Mouse (Mus musculus) midbrain, embryonic 11.5 days (tissue): Measurements from ENCODE around the gene Sh3pxd2b. TPM values are rescaled to one million over a fixed set of nuclear protein-coding genes. Genes with fewer than 3 reads are reported as not detected.
A peak's percentile ranks its signal among the peaks of the same experiment; 100 is the strongest.

ENCODE experiments used
- ATAC-seq: fragments of 200-750 bp; cut with Nextera tagmentation; 2 replicates; pipeline ENCODE4 v1.8.0; 2017; ENCODE audit warnings: moderate TSS enrichment, moderate library complexity; ENCODE audit not compliant: low FRiP score
- DNase-seq: peaks from one replicate; pipeline ENCODE4 v3.0.0; 2015; ENCODE audit warnings: low spot score; ENCODE audit errors: missing footprints
- H3K27ac ChIP-seq: fragments of 300-500 bp; sonication (generic); 2 replicates; pipeline ENCODE4 v1.5.1; 2014; ENCODE audit warnings: low read depth, low read length
- H3K27me3 ChIP-seq: fragments of 300-500 bp; sonication (generic); 2 replicates; pipeline ENCODE4 v1.6.1; 2014; ENCODE audit warnings: mild to moderate bottlenecking, low read length, moderate library complexity, mixed read lengths; ENCODE audit not compliant: control insufficient read depth, insufficient read depth
- H3K36me3 ChIP-seq: fragments of 300-500 bp; sonication (generic); 2 replicates; pipeline ENCODE4 v1.6.1; 2014; ENCODE audit warnings: mild to moderate bottlenecking, low read length, moderate library complexity, mixed read lengths; ENCODE audit not compliant: control insufficient read depth, insufficient read depth
- H3K4me1 ChIP-seq: fragments of 300-500 bp; sonication (generic); 2 replicates; pipeline ENCODE4 v1.6.1; 2014; ENCODE audit warnings: low read length; ENCODE audit not compliant: control insufficient read depth, insufficient read depth
- H3K4me2 ChIP-seq: fragments of 300-500 bp; sonication (generic); 2 replicates; pipeline ENCODE4 v1.6.1; 2014; ENCODE audit warnings: mild to moderate bottlenecking, moderate library complexity
- H3K4me3 ChIP-seq: fragments of 300-500 bp; sonication (generic); 2 replicates; pipeline ENCODE4 v1.5.1; 2014; ENCODE audit warnings: low read depth, low read length
- H3K9ac ChIP-seq: fragments of 300-500 bp; sonication (generic); 2 replicates; pipeline ENCODE4 v1.6.1; 2014; ENCODE audit warnings: low read length
- H3K9me3 ChIP-seq: fragments of 300-500 bp; sonication (generic); 2 replicates; pipeline ENCODE4 v1.6.1; 2016; ENCODE audit warnings: low read length; ENCODE audit not compliant: control insufficient read depth
- WGBS: fragments of 180-500 bp; shearing (Covaris S2); extraction: QIAGEN DNeasy Blood & Tissue Kit; methylation state at CpG from one replicate; pipeline ENCODE4 v1.1.7; 2014; 5-methylcytosine and 5-hydroxymethylcytosine counted together
- polyA plus RNA-seq: library from polyadenylated mRNA; unstranded; fragments of >200 nt; fragmentation: Nextera tagmentation; extraction: Ambion mirVana; gene quantifications from 2 replicates; pipeline ENCODE4 v1.2.1, GENCODE M21; 2014

Sh3pxd2b gene
- polyA plus RNA-seq, 1 experiment from 2014 or later, result 23.2 TPM

DNA sequence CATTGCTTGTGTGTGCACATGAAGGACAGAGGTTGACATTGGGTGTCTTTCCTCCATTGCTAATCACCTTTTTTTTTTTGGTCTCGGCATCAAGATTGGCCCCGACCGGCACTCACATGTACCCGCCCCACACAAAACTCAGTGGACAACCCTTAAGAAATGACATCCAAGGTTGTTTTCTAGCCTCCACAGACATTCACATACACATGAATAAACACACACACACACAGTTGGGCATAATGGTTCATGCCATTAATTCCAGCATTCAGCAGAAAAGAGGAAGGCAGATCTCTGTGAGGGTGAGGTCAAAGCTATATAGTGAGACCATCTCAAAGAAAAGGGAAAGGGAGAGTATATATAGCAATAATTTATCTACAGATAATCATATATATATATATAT, 105.1 kb downstream of the Sh3pxd2b start:
- peak; percentile 54 for DNase-seq
- no peak overlapping the region for H3K4me3 ChIP-seq
- WGBS, result 86% methylated on average over 4 of the region's 4 CpGs
- no peaks in the 10 kb centered on the region for H3K9me3 ChIP-seq
- H3K9ac ChIP-seq, result no peak overlapping the region
- no peaks in the 10 kb centered on the region for H3K27me3 ChIP-seq
- H3K4me2 ChIP-seq, result no peak overlapping the region
- peaks cover 8% of the 10 kb centered on the region for H3K4me1 ChIP-seq
- no peaks in the 10 kb centered on the region for H3K36me3 ChIP-seq
- no peak for ATAC-seq
- H3K27ac ChIP-seq, result no peak overlapping the region

DNA sequence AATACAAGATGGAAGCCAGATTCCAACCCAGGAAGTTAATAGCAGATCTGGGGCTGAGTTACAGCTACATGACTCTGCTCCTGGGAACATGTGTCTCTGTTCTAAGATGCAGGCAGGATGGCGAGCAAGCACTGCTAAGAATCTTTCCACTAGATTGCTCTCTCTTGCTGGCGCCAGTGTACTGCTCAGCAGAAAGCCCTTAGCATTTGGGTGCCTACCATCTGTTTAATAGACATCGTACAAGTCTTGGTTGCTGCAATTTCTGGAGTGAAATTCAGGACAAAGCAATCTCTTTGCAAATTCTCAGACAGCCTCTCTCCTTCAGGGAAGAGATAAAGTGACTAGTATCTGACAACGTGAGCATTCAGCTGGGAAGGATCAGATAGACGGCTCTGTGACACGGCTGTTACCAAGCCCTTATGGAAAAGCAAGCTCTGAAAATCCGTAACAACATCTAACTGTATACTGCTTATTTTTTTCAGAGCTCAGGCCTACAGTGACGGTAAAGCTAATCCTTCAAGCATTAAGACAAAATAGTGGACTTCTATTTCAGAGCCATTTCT, 105.8 kb downstream of the Sh3pxd2b start:
- Histone ChIP-seq H3K9ac (peak overlapping the region; percentile 34), H3K27ac (peak overlapping the region; percentile 14; the same call in 1 of the 2 replicates), H3K4me2 (no peak overlapping the region), H3K27me3 (no peaks in the 10 kb centered on the region), H3K9me3 (no peaks in the 10 kb centered on the region), H3K4me3 (no peak overlapping the region), H3K4me1 (peaks cover 8% of the 10 kb centered on the region), H3K36me3 (no peaks in the 10 kb centered on the region)
- DNase-seq (peak; percentile 86), ATAC-seq (no peak)
- WGBS, result 41% methylated on average over 8 of the region's 8 CpGs

DNA sequence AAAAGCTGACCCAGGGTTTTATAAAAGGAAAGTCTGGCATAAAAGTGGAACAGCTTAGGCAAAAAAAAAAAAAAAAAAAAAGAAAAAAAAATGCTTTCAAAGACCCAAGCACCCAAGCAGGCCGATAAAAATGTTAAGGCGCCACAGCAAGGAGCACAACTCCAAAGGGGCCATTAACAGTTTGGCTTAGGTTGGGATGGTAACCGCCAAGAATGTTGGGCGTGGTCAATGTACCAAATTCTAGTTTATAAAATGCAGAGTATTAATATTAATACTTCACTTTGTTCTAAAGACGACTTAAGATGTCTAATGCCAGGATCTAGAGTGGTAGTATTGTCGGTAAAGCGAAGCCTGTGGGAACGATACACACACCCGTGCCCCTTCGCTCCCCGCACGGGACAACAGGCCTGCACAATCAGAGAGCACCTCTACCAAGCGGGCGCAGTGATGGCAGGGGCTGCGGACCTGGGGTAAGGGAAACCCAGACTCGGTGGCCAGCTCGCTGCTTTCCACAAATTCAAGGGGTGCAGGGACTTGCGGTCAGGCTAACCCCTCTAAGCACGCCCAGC, 106.7 kb downstream of the Sh3pxd2b start:
- DNase-seq (no peak), ATAC-seq (peak; percentile 0; the same call in 1 of the 2 replicates)
- no peaks in the 10 kb centered on the region for H3K36me3 ChIP-seq
- no peaks in the 10 kb centered on the region for H3K9me3 ChIP-seq
- H3K27ac ChIP-seq, result peak overlapping the region; percentile 91
- peak overlapping the region; percentile 93 for H3K4me3 ChIP-seq
- peak overlapping the region; percentile 97 for H3K9ac ChIP-seq
- H3K27me3 ChIP-seq, result no peaks in the 10 kb centered on the region
- 1% methylated on average over 19 of the region's 19 CpGs for WGBS
- H3K4me1 ChIP-seq, result peaks cover 8% of the 10 kb centered on the region
- H3K4me2 ChIP-seq, result peak overlapping the region; percentile 91

DNA sequence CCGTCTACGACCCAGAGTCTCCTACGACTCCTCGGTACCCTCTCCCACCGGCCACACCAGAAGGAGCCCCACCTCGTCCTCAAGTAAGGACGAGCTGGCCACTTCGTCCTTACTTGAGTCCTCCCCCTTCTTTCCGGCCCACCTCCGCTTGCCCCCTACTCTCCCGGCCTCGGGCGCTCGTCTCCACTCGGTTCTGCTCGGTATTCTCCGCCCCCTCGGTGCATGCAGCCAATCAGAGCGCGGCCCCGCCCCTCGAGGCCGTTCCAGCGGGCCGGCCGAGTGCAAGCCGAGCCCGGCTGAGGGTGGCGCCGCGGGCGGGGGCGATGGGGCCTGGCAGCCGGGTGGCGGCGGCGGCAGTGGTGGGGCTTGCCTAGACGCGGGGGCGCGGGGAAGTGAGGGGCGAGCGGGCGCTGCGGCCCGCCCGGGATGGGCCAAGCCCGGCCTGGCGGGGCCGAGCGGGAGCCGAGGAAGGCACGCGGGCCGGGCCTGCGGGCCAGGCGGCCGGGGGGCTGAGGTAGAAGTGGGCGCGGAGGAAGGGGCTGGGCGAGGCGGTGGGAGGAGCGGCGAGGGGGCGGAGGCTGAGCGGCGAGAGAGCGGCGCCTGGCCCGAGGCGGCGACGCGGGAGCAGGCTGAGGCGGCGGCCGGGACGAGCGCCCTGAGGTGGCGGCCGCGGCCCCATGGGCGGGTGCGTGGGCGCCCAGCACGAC, 107.3 kb downstream of the Sh3pxd2b start, which contains the start of gene Ubtd2:
Ubtd2 (plus strand) TSS at position 571 of the 707 bp plus-strand sequence.
- DNase-seq, result peak; percentile 99
- Histone ChIP-seq H3K4me2 (peak within 1 kb of the TSS; percentile 91), H3K36me3 (no peaks in the 10 kb centered on the region), H3K9me3 (no peaks in the 10 kb centered on the region), H3K4me1 (peaks cover 8% of the 10 kb centered on the region), H3K27me3 (no peaks in the 10 kb centered on the region), H3K9ac (peak within 1 kb of the TSS; percentile 97), H3K4me3 (peak within 1 kb of the TSS; percentile 93), H3K27ac (peak within 1 kb of the TSS; percentile 91)
- peak; percentile 99 for ATAC-seq
- under 1% methylated on average over 76 of the region's 86 CpGs for WGBS

DNA sequence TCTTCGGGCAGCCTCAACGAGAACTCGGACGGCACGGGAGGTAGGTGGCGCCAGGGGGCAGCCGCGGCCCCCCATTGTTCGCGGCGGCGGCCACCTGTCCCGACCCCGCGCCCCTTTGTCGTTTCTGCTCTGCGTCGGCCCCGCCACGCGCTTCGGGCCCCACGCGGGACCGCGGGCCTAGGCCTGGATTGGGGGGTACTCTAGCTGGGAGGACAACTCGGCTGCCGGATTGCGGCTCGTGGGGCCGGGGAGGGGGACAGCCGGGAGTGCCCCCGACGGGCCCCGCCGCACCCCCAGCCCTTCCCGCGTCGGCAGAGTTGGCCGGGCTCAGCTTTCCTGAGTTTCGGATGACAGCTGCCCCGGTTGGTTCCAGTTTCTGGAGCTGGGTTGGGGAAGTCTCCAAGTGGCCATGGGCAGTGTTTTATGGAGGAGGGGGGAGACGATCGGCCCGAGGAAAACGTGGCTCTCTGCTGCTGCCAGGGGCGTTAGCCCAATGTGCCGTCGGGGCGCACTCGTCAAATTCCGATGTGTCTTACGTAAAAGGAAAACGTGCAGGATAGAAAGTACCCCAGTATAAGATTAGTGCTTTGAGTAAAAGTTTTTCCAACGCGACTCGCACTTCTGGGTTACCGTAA, 108.0 kb downstream of the Sh3pxd2b start:
- Histone ChIP-seq H3K4me2 (peak overlapping the region; percentile 91), H3K9ac (peak overlapping the region; percentile 97), H3K4me1 (peaks cover 8% of the 10 kb centered on the region), H3K4me3 (peak overlapping the region; percentile 93), H3K27ac (peak overlapping the region; percentile 91), H3K27me3 (no peaks in the 10 kb centered on the region), H3K9me3 (no peaks in the 10 kb centered on the region), H3K36me3 (no peaks in the 10 kb centered on the region)
- WGBS, result under 1% methylated on average over 53 of the region's 58 CpGs
- DNase-seq, result peak; percentile 96
- ATAC-seq, result peak; percentile 47

DNA sequence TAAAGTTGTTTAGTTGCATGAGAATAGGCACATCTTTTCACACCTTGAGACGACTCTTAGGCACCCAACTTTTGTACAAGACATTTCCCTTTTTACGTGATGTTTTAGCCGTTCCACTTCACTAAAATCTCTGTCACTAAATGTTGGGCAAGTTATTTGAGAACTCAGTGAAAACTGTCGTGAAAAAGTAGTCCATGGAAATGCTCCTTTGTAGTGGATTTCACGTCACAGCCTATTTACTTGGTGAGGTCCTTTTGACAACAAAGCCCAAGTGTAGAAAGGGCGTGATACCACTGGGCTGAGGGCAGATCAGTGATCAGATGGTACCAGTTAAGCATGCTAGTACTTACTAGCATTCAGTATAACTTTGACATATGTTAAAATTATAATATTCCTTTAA, 108.7 kb downstream of the Sh3pxd2b start:
- Histone ChIP-seq H3K9me3 (no peaks in the 10 kb centered on the region), H3K9ac (peak overlapping the region; percentile 97), H3K4me2 (peak overlapping the region; percentile 91), H3K27ac (no peak overlapping the region), H3K4me3 (peak overlapping the region; percentile 93), H3K27me3 (no peaks in the 10 kb centered on the region), H3K36me3 (no peaks in the 10 kb centered on the region), H3K4me1 (peaks cover 8% of the 10 kb centered on the region)
- ATAC-seq, result no peak
- WGBS, result 10% methylated on average over 6 of the region's 6 CpGs
- no peak for DNase-seq

DNA sequence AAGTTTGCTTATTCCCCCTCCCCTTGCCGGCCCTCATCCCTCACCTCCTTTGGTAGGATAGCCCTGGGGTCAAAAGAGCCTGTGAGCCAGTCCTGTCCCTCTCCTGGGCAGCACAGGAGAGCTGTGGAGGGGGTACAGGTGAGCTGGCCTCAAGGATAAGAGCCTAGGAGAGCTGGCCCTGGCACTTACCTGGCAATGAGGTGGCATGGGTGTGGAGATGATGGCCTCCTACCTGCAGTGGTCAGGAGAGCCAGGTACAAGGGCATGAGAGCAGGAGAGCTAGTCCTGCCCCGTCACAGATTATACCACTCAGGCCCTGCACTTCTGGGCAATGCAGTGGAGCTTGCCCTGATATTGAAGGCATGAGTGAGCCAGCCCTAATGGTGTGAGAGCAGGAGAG, 116.7 kb downstream of the Sh3pxd2b start:
- H3K4me3 ChIP-seq, result no peak overlapping the region
- no peaks in the 10 kb centered on the region for H3K27me3 ChIP-seq
- no peaks in the 10 kb centered on the region for H3K4me1 ChIP-seq
- 89% methylated on average over 2 of the region's 2 CpGs for WGBS
- no peak overlapping the region for H3K4me2 ChIP-seq
- DNase-seq (no peak), ATAC-seq (no peak)
- no peaks in the 10 kb centered on the region for H3K9me3 ChIP-seq
- no peak overlapping the region for H3K27ac ChIP-seq
- no peaks in the 10 kb centered on the region for H3K36me3 ChIP-seq
- H3K9ac ChIP-seq, result no peak overlapping the region

DNA sequence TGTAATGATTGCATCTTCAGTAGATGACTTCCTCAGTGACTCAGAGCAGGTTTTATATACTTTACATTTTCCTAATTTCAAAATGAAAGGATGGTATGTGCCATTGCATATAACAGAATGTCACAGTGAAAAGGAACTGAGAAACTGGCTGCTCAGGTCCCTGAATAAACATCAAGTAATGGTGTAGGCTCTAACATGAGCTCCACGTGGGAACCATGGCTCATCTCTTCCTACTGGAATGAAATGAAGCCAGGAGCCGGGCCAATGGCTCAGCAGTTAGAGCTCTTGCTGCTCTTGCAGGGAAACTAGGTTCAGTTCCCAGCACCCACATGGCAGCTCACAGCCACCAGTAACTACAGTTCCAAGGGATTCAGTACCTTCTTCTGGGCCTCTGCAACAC, 124.3 kb downstream of the Sh3pxd2b start:
- DNase-seq (no peak), ATAC-seq (no peak)
- no peaks in the 10 kb centered on the region for H3K4me1 ChIP-seq
- 82% methylated on average over 2 of the region's 2 CpGs for WGBS
- no peak overlapping the region for H3K27ac ChIP-seq
- H3K36me3 ChIP-seq, result no peaks in the 10 kb centered on the region
- H3K4me3 ChIP-seq, result no peak overlapping the region
- H3K9ac ChIP-seq, result no peak overlapping the region
- H3K9me3 ChIP-seq, result no peaks in the 10 kb centered on the region
- no peaks in the 10 kb centered on the region for H3K27me3 ChIP-seq
- H3K4me2 ChIP-seq, result no peak overlapping the region

DNA sequence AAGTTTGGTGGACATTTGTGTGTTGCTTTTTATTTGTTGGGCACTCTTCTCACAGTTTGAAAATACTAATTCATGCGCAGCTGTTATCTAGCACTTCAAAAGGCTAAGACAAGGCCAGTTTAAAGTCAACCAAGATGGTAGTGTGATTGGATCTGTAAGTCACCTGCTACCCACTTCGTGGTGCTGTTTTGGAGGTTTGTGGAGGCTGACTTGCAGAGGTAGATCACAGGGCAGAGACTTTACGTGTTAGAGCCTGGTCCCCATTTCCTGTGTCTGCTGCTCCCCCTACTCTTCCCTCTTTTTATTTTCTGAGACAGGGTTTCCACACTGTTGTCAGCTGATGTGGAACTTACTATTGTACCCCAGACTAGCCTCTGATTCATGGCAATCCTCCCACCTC, 127.1 kb downstream of the Sh3pxd2b start:
- no peak for ATAC-seq
- no peak for DNase-seq
- H3K4me1 ChIP-seq, result no peaks in the 10 kb centered on the region
- no peak overlapping the region for H3K4me2 ChIP-seq
- no peak overlapping the region for H3K27ac ChIP-seq
- WGBS, result 82% methylated on average over 3 of the region's 3 CpGs
- no peak overlapping the region for H3K9ac ChIP-seq
- H3K36me3 ChIP-seq, result no peaks in the 10 kb centered on the region
- H3K9me3 ChIP-seq, result no peaks in the 10 kb centered on the region
- no peaks in the 10 kb centered on the region for H3K27me3 ChIP-seq
- H3K4me3 ChIP-seq, result no peak overlapping the region
